Mouse (Mus musculus) testis, adult 2 months (tissue): Measurements from ENCODE around the gene Ndufa6. TPM values are rescaled to one million over a fixed set of nuclear protein-coding genes. Genes with fewer than 3 reads are reported as not detected.

ENCODE experiments used
- H3K27ac ChIP-seq: fragments of 200-500 bp; 2 replicates; pipeline ENCODE4 v1.5.1; 2012; ENCODE audit warnings: low read depth, low read length; ENCODE audit not compliant: control insufficient read depth, insufficient read depth
- H3K27me3 ChIP-seq: fragments of 200-500 bp; 2 replicates; pipeline ENCODE4 v1.6.1; 2012; ENCODE audit warnings: mild to moderate bottlenecking, low read length, moderate library complexity; ENCODE audit not compliant: control insufficient read depth, insufficient read depth
- H3K36me3 ChIP-seq: fragments of 200-500 bp; 2 replicates; pipeline ENCODE4 v1.6.1; 2012; ENCODE audit warnings: mild to moderate bottlenecking, low read length; ENCODE audit not compliant: control insufficient read depth, insufficient read depth
- H3K4me1 ChIP-seq: fragments of 200-500 bp; 2 replicates; pipeline ENCODE4 v1.6.1; 2012; ENCODE audit warnings: low read length; ENCODE audit not compliant: control insufficient read depth, insufficient read depth
- H3K4me3 ChIP-seq: fragments of 200-500 bp; 2 replicates; pipeline ENCODE4 v1.5.1; 2012; ENCODE audit warnings: low read depth, mild to moderate bottlenecking, low read length, moderate library complexity, mixed read lengths; ENCODE audit not compliant: control insufficient read depth
- CTCF ChIP-seq: fragments of 200-500 bp; IDR thresholded peaks from 2 replicates; pipeline ENCODE4 v1.5.1; 2012; ENCODE audit warnings: low read depth, mild to moderate bottlenecking, inconsistent platforms, low read length, moderate library complexity; ENCODE audit not compliant: control insufficient read depth, insufficient read depth, insufficient replicate concordance
- POLR2A ChIP-seq: fragments of 200-500 bp; IDR thresholded peaks from 2 replicates; pipeline ENCODE4 v1.6.1; 2012; ENCODE audit warnings: low read depth, mild to moderate bottlenecking, inconsistent platforms, low read length, moderate library complexity; ENCODE audit not compliant: control insufficient read depth
- polyA plus RNA-seq: library from polyadenylated mRNA; depleted of rRNA; stranded (reverse); fragments of >200 nt; gene quantifications from 2 replicates; pipeline ENCODE4 v1.2.3, GENCODE M21; 2012; rRNA removed

The Ndufa6 gene
- polyA plus RNA-seq, 1 experiment = 240 TPM

DNA sequence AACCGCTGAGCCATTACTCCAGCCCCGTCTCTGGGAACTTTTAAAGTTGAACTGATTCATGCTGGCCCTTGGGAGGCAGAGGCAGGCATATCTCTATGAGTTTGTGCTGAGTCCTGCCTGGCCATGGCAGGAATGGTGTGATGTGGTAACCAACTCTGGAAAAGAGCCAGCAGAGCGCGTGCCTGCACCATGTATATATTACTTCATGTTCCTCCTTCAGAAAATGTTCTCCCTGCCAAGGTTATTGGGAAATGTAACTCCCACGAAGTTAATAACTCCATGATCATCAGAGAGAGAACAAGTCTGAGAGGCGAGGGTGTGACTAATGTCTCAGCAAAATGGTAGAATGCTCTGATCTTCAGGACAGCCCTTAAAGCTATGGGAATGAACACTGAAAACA is 36.3 kb downstream of the Ndufa6 start:
- Histone ChIP-seq H3K4me3 (no peak overlapping the region), H3K27me3 (no peaks in the 10 kb centered on the region), H3K4me1 (no peaks in the 10 kb centered on the region), H3K36me3 (no peaks in the 10 kb centered on the region), H3K27ac (no peak overlapping the region)
- TF ChIP-seq POLR2A (no peak), CTCF (no peak)

DNA sequence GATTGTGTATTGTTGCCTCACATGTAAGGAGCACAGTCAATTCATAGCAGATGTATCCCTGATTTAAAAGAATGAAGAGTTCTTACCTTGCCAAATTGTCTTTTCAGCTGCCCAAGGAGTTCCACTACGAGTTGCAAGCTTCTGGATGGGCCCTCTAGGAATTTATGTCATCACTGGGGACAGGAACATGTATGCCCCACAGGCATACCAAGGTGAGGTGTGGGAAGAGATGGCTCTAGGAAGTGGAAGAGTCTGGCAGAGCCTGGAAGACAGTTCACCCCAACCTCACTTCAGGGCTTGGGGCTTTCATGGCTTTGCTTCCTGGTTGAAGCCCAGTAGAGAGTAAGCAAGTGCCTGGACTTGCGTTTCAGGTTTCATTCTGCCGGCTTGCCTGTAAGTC is 45.7 kb downstream of the Ndufa6 start:
- H3K36me3 ChIP-seq = no peaks in the 10 kb centered on the region
- H3K27me3 ChIP-seq = no peaks in the 10 kb centered on the region
- no peaks in the 10 kb centered on the region for H3K4me1 ChIP-seq
- TF ChIP-seq POLR2A (no peak), CTCF (no peak)
- no peak overlapping the region for H3K4me3 ChIP-seq
- no peak overlapping the region for H3K27ac ChIP-seq

DNA sequence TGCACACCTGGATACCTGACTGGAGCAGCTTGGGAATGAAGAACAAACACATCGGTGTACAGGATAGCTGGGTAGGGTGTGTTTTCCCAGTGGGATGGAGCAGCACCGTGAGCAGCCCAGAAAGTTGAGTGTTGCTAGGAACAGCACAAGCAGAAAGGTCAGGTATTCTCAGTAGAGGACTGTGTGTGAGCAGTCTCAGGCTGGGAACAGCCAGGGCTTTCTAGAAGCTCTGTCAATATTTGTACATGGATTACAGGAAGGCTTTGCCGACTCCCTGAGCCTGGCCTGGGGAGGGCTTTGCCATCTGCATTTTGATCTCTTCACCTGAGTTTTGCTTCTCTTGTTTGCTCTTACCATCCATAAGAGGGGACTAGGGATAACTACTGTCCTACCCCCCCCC is 47.0 kb downstream of the Ndufa6 start:
- TF ChIP-seq CTCF = no peak
- no peak for TF ChIP-seq POLR2A
- H3K27me3 ChIP-seq = no peaks in the 10 kb centered on the region
- no peak overlapping the region for H3K27ac ChIP-seq
- no peaks in the 10 kb centered on the region for H3K36me3 ChIP-seq
- no peaks in the 10 kb centered on the region for H3K4me1 ChIP-seq
- no peak overlapping the region for H3K4me3 ChIP-seq

Other genes with a start within 250 kb of the Ndufa6 start
- gene Ccdc134, start 226.4 kb downstream of the Ndufa6 start, polyA plus RNA-seq = 18.1 and 19.9 TPM in 2 replicates
- 36.2 and 40.1 TPM in 2 replicates for gene Srebf2, start 207.1 kb downstream of the Ndufa6 start, polyA plus RNA-seq
- 0.31 and 0.61 TPM in 2 replicates for gene Shisa8, start 141.5 kb downstream of the Ndufa6 start, polyA plus RNA-seq
- gene Tnfrsf13c, start 130.0 kb downstream of the Ndufa6 start, polyA plus RNA-seq = 7.2 and 8.0 TPM in 2 replicates
- 14.6 and 21.3 TPM in 2 replicates for gene Cenpm, start 109.6 kb downstream of the Ndufa6 start, polyA plus RNA-seq
- gene 1500009C09Rik, start 101.9 kb downstream of the Ndufa6 start, polyA plus RNA-seq = 7.8 and 9.4 TPM in 2 replicates
- gene Sept3, start 79.4 kb downstream of the Ndufa6 start, polyA plus RNA-seq = 12.1 and 14.0 TPM in 2 replicates
- 149 and 170 TPM in 2 replicates for gene Wbp2nl, start 55.4 kb downstream of the Ndufa6 start, polyA plus RNA-seq
- gene Naga, start 15.4 kb downstream of the Ndufa6 start, polyA plus RNA-seq = 45.3 and 48.9 TPM in 2 replicates
- gene Pheta2, start 15.4 kb downstream of the Ndufa6 start, polyA plus RNA-seq = 5.0 and 5.5 TPM in 2 replicates
- gene Smdt1, start 15.4 kb downstream of the Ndufa6 start, polyA plus RNA-seq = 129 and 140 TPM in 2 replicates
- gene Cyp2d22, start 25.9 kb upstream of the Ndufa6 start, polyA plus RNA-seq = 9.9 and 11.0 TPM in 2 replicates
- gene Cyp2d11, start 39.7 kb upstream of the Ndufa6 start, polyA plus RNA-seq = not detected in 2 replicates
- 0.10 TPM in 1 of 2 replicates, not detected in the other for gene Cyp2d10, start 52.9 kb upstream of the Ndufa6 start, polyA plus RNA-seq
- not detected in 2 replicates for gene Cyp2d9, start 79.1 kb upstream of the Ndufa6 start, polyA plus RNA-seq
- gene Cyp2d12, start 200.8 kb upstream of the Ndufa6 start, polyA plus RNA-seq = not detected in 2 replicates